Mouse (Mus musculus): Measurements from ENCODE around the gene Faap20. TPM values are rescaled to one million over a fixed set of nuclear protein-coding genes. Genes with fewer than 3 reads are reported as not detected.

The Faap20 gene
- polyA plus RNA-seq, 1 experiment from 2014 or later: 87.4 TPM

Other genes starting within 250 kb of the Faap20 start
- gene Plch2, start 193.0 kb upstream of the Faap20 start, polyA plus RNA-seq (2016; fragmentation: Nextera tagmentation; extraction: Ambion mirVana): 3.6 and 5.7 TPM in 2 replicates
- gene Pex10, start 182.8 kb upstream of the Faap20 start, polyA plus RNA-seq (2016; fragmentation: Nextera tagmentation; extraction: Ambion mirVana): 23.3 and 23.7 TPM in 2 replicates
- gene Rer1, start 163.4 kb upstream of the Faap20 start, polyA plus RNA-seq (2016; fragmentation: Nextera tagmentation; extraction: Ambion mirVana): 139 and 143 TPM in 2 replicates
- gene Morn1, start 163.2 kb upstream of the Faap20 start, polyA plus RNA-seq (2016; fragmentation: Nextera tagmentation; extraction: Ambion mirVana): 5.1 and 7.7 TPM in 2 replicates
- gene Ski, start 27.2 kb upstream of the Faap20 start, polyA plus RNA-seq (2016; fragmentation: Nextera tagmentation; extraction: Ambion mirVana): 16.8 and 17.7 TPM in 2 replicates
- gene Prkcz, start 111.6 kb downstream of the Faap20 start, polyA plus RNA-seq (2016; fragmentation: Nextera tagmentation; extraction: Ambion mirVana): 11.0 and 12.2 TPM in 2 replicates
- not detected in 2 replicates for gene Gabrd, start 148.3 kb downstream of the Faap20 start, polyA plus RNA-seq (2016; fragmentation: Nextera tagmentation; extraction: Ambion mirVana)
- gene Cfap74, start 159.4 kb downstream of the Faap20 start, polyA plus RNA-seq (2016; fragmentation: Nextera tagmentation; extraction: Ambion mirVana): 4.9 and 6.9 TPM in 2 replicates
- not detected in 2 replicates for gene Tmem52, start 219.3 kb downstream of the Faap20 start, polyA plus RNA-seq (2016; fragmentation: Nextera tagmentation; extraction: Ambion mirVana)
- 570 and 588 TPM in 2 replicates for gene Gnb1, start 241.6 kb downstream of the Faap20 start, polyA plus RNA-seq (2016; fragmentation: Nextera tagmentation; extraction: Ambion mirVana)